Mouse (Mus musculus) cerebellum, postnatal 14 days (tissue): ENCODE results near the gene Gm21913.
"Not testable (repeated sequence)": the region's sequence is repeated elsewhere in the genome, so short reads cannot be mapped to it uniquely, and the experiment has no call there.

ENCODE experiments used
- DNase-seq, 2 experiments: peaks; one replicate each; pipeline ENCODE4 v3.0.0; 2021; ENCODE audit warnings: mixed read lengths in 2 of 2

Gm21913 gene

GRCm38 (mm10) chrY:74623596-74623995 is at the start of gene Gm21913:
Gene Gm21913 (plus strand): TSS chrY:74623896.
- not testable (repeated sequence) for DNase-seq
